Mouse (Mus musculus) neural tube, embryonic 11.5 days (tissue): ENCODE data around the gene Tpp2. TPM values are rescaled to one million over a fixed set of nuclear protein-coding genes. Genes with fewer than 3 reads are reported as not detected.
A peak's percentile ranks its signal among the peaks of the same experiment; 100 is the strongest.
"Not testable (repeated sequence)": the region's sequence is repeated elsewhere in the genome, so short reads cannot be mapped to it uniquely, and the experiment has no call there.

Experiments used
- ATAC-seq: fragments of 200-750 bp; cut with Nextera tagmentation; 2 replicates; pipeline ENCODE4 v1.8.0; 2017; ENCODE audit warnings: moderate number of reproducible peaks, mild to moderate bottlenecking, moderate TSS enrichment, moderate library complexity; ENCODE audit not compliant: insufficient read depth, low FRiP score, low TSS enrichment
- DNase-seq: peaks from one replicate; pipeline ENCODE4 v3.0.0-alpha.2; 2015; ENCODE audit warnings: low spot score
- H3K27ac ChIP-seq: fragments of 300-500 bp; sonication (generic); 2 replicates; pipeline ENCODE4 v1.5.1; 2014; ENCODE audit warnings: low read depth, mild to moderate bottlenecking, low read length
- H3K27me3 ChIP-seq: fragments of 300-500 bp; sonication (generic); 2 replicates; pipeline ENCODE4 v1.6.1; 2014; ENCODE audit warnings: mild to moderate bottlenecking, low read length, mixed read lengths; ENCODE audit not compliant: control insufficient read depth, insufficient read depth
- H3K36me3 ChIP-seq: fragments of 300-500 bp; sonication (generic); 2 replicates; pipeline ENCODE4 v1.6.1; 2014; ENCODE audit warnings: mild to moderate bottlenecking, low read length, moderate library complexity, mixed read lengths; ENCODE audit not compliant: control insufficient read depth, insufficient read depth
- H3K4me1 ChIP-seq: fragments of 300-500 bp; sonication (generic); 2 replicates; pipeline ENCODE4 v1.6.1; 2014; ENCODE audit warnings: low read length, mixed read lengths; ENCODE audit not compliant: control insufficient read depth, insufficient read depth
- H3K4me2 ChIP-seq: fragments of 300-500 bp; sonication (generic); 2 replicates; pipeline ENCODE4 v1.6.1; 2014; ENCODE audit warnings: low read depth, mild to moderate bottlenecking, moderate library complexity
- H3K4me3 ChIP-seq: fragments of 300-500 bp; sonication (generic); 2 replicates; pipeline ENCODE4 v1.5.1; 2014; ENCODE audit warnings: low read depth, low read length
- H3K9ac ChIP-seq: fragments of 300-500 bp; sonication (generic); 2 replicates; pipeline ENCODE4 v1.6.1; 2014; ENCODE audit warnings: mild to moderate bottlenecking, low read length
- H3K9me3 ChIP-seq: fragments of 300-500 bp; sonication (generic); 2 replicates; pipeline ENCODE4 v1.6.1; 2016; ENCODE audit warnings: low read length; ENCODE audit not compliant: control insufficient read depth
- WGBS: fragments of 180-500 bp; shearing (Covaris S2); extraction: QIAGEN DNeasy Blood & Tissue Kit; methylation state at CpG from one replicate; pipeline ENCODE4 v1.1.7; 2014; 5-methylcytosine and 5-hydroxymethylcytosine counted together
- microRNA-seq: library from miRNA; unstranded; fragments of <30 nt; microRNA quantifications from one replicate; pipeline ENCODE4, GENCODE M21; 2016
- polyA plus RNA-seq: library from polyadenylated mRNA; unstranded; fragments of >200 nt; fragmentation: Nextera tagmentation; extraction: Ambion mirVana; gene quantifications from 2 replicates; pipeline ENCODE4 v1.2.1, GENCODE M21; 2014

Gene Tpp2
- polyA plus RNA-seq, 1 experiment from 2014 or later: 69.6 TPM

DNA sequence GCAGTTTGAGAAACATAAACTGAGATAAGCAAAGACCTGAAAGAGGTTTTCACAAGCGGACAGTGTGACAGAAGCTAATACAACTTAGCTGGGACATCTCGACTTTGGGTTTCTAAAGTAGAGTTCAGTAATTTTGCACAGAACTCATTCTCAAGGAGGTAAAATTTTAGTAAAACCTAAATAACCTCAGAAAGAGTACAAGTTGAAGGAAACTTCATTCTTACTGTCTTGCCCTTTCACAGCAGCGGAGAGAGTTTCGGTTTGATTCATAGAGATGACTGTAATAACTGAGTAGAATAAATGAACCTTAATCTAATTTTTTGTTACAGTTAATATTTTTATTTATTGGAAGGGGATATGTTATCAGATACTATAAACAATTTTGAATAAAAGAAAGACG lies 99.5 kb downstream of the Tpp2 start:
- Histone ChIP-seq H3K36me3 (no peaks in the 10 kb centered on the region), H3K4me2 (no peak overlapping the region), H3K27me3 (no peaks in the 10 kb centered on the region), H3K27ac (no peak overlapping the region), H3K4me3 (no peak overlapping the region), H3K9ac (no peak overlapping the region), H3K4me1 (no peaks in the 10 kb centered on the region), H3K9me3 (no peaks in the 10 kb centered on the region)
- no peak for DNase-seq
- no peak for ATAC-seq
- 89% methylated on average over 5 of the region's 5 CpGs for WGBS

DNA sequence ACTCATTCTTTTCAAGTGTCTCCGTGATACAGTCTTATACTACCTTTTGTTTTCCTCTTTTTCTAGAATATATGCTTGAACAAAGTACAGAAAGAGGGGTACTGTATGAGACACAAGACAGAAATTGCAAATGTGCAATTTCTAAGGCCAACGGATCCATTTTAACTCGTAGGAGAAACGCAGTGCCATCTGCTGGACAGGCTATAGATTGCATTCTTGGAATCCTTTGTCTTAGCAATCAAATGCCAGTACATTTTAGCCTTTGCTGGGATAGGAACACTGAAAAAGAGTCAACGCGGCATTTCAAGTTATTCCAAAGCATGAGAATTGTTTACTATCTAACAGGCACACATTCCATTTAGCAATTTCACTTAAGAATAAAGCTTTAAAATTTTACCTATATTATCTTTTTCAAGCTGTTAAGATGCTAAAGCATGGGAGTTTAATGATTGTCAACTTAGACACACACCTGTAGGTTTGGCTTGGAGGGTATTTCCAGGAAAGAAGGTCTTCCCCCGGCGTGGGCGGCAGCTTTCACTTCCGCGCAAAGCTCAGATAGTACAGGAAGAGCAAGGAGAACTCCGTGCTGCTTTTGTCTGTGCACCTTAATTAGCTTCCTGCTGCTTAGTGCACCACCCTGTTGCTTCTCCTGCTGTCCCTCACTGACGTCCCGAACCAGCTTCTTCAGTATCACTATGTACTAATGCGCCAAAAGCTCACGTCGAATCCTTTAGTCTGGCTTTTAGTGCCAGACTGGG lies 108.5 kb downstream of the Tpp2 start:
- Histone ChIP-seq H3K9ac (peak overlapping the region; percentile 60), H3K4me1 (no peaks in the 10 kb centered on the region), H3K4me3 (peak overlapping the region; percentile 28), H3K4me2 (peak overlapping the region; percentile 65), H3K27me3 (no peaks in the 10 kb centered on the region), H3K27ac (no peak overlapping the region), H3K9me3 (no peaks in the 10 kb centered on the region), H3K36me3 (no peaks in the 10 kb centered on the region)
- peak; percentile 59 for DNase-seq
- 2% methylated on average over 17 of the region's 17 CpGs for WGBS
- ATAC-seq: peak; percentile 75

DNA sequence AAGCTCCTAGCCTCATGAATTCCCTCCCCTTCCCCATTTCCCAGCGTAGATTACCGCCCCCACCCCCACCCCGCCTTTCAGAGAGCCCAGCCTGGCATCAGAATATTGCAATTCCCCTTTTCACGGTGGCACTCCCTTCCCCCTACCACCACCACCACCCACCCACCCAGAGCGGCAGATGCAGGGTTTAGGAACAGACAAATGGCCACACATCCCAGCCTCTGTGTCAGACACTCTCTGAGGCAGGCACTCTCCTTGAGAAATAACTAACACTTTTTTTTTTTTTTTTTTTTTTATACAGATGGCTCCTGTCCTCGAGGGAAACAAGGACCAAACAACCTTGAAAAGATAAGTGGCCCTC lies 109.1 kb downstream of the Tpp2 start:
- no peak overlapping the region for H3K27ac ChIP-seq
- no peaks in the 10 kb centered on the region for H3K36me3 ChIP-seq
- peak overlapping the region; percentile 60 for H3K9ac ChIP-seq
- 5% methylated on average over 6 of the region's 6 CpGs for WGBS
- H3K9me3 ChIP-seq: no peaks in the 10 kb centered on the region
- no peaks in the 10 kb centered on the region for H3K27me3 ChIP-seq
- peak; percentile 64 for ATAC-seq
- peak overlapping the region; percentile 28 for H3K4me3 ChIP-seq
- H3K4me2 ChIP-seq: peak overlapping the region; percentile 65
- DNase-seq: no peak
- no peaks in the 10 kb centered on the region for H3K4me1 ChIP-seq

DNA sequence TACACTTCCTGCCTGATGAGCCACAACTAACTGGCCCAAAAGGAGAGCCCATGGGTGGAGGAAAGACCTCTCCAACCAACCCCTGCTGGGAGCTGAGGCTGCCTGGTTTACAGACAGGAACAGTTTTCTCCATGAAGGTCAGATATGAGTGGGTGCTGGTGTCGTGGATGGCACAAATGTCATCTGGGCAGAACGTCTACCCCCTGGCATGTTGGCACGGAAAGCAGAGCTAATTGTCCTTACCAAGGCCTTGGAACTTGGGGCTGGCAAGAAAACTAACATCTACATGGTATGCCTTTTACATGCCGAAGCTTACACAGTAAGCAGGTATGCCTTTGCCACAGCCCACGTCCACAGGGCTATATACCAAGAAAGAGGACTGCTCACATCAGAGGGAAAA lies 112.2 kb downstream of the Tpp2 start:
- H3K4me3 ChIP-seq, ATAC-seq, H3K27me3 ChIP-seq, H3K4me2 ChIP-seq, H3K27ac ChIP-seq, H3K9ac ChIP-seq, H3K36me3 ChIP-seq, H3K4me1 ChIP-seq, H3K9me3 ChIP-seq, DNase-seq: not testable (repeated sequence)
- WGBS: 89% methylated on average over 5 of the region's 5 CpGs

DNA sequence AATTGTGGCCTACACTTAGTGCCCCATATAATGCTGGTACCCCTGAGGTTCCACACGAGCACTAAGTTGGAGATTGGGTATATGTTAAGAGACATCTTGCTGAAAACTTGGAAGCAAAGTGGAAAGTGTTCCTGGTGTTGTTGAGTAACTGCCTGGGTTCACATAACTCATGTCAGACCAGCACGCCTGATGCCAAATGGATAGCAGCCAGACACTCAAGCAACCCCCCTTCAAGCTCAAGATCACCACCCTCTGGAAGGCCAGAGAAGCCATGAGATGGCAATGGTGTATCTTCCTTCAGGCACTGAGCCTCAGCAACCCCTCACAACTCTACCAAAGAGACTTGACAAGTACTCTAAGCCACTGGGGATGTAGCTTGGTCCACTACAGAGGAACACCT lies 113.1 kb downstream of the Tpp2 start:
- Histone ChIP-seq H3K27ac (no peak overlapping the region), H3K4me1 (no peaks in the 10 kb centered on the region), H3K36me3 (no peaks in the 10 kb centered on the region), H3K4me2 (no peak overlapping the region), H3K9ac (no peak overlapping the region), H3K27me3 (no peaks in the 10 kb centered on the region), H3K9me3 (no peaks in the 10 kb centered on the region), H3K4me3 (no peak overlapping the region)
- DNase-seq: no peak
- 79% methylated on average over 2 of the region's 2 CpGs for WGBS
- ATAC-seq: no peak

Small RNA genes within 50 kb of the gene (microRNA-seq; reads per million reads assigned to microRNA genes)
- gene Gm24180: not detected

Other genes with a start within 250 kb of the Tpp2 start
- 0.27 and 0.55 TPM in 2 replicates for gene 1500015O10Rik, start 203.0 kb upstream of the Tpp2 start, polyA plus RNA-seq
- gene Uxs1, start 105.8 kb upstream of the Tpp2 start, polyA plus RNA-seq: 23.4 and 24.0 TPM in 2 replicates
- 0.54 and 0.69 TPM in 2 replicates for gene Mettl21c, start 86.4 kb downstream of the Tpp2 start, polyA plus RNA-seq
- gene Gm8251, start 128.3 kb downstream of the Tpp2 start, polyA plus RNA-seq: 0.16 and 0.18 TPM in 2 replicates
- gene Tex30, start 168.8 kb downstream of the Tpp2 start, polyA plus RNA-seq: 93.6 and 106 TPM in 2 replicates
- gene Kdelc1, start 185.2 kb downstream of the Tpp2 start, polyA plus RNA-seq: 59.1 and 60.3 TPM in 2 replicates
- gene Bivm, start 185.3 kb downstream of the Tpp2 start, polyA plus RNA-seq: 31.1 and 31.2 TPM in 2 replicates
- gene Ercc5, start 214.1 kb downstream of the Tpp2 start, polyA plus RNA-seq: 38.7 and 39.5 TPM in 2 replicates